Mouse (Mus musculus) kidney, adult 2 months (tissue): ENCODE measurements around the gene Far2.

Experiments
- CTCF ChIP-seq: fragments of 200-500 bp; conservative IDR thresholded peaks from 2 replicates; pipeline ENCODE4 v1.5.1; 2011; ENCODE audit warnings: low read depth, mild to moderate bottlenecking, control low read depth, low read length, moderate library complexity, mixed read lengths; ENCODE audit not compliant: insufficient read depth, insufficient read length
- POLR2A ChIP-seq: fragments of 200-500 bp; IDR thresholded peaks from one replicate; pipeline ENCODE4 v1.6.1; 2011; ENCODE audit warnings: low read depth, low read length, control low read depth

GRCm38 (mm10) chr6:148102434-148102833, 55.4 kb downstream of the Far2 start:
- TF ChIP-seq CTCF (no peak), POLR2A (no peak)
